Mouse (Mus musculus): ENCODE data around the gene Gfod1.

The Gfod1 gene

DNA sequence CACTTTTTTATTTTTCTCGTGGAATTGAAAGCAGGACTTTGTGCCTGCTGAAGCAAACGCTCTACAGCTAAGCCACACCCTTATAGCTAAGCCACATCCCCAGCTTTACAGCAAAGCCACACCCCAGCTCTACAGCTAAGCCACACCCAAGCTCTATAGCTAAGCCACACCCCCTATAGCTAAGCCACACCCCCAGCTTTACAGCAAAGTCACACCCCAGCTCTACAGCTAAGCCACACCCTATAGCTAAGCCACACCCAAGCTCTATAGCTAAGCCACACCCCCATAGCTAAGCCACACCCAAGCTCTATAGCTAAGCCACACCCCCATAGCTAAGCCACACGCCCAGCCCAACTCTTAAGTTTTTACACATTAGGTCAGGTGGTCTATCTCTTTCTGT lies 42.7 kb downstream of the Gfod1 start:
- DNase-seq: no peak

DNA sequence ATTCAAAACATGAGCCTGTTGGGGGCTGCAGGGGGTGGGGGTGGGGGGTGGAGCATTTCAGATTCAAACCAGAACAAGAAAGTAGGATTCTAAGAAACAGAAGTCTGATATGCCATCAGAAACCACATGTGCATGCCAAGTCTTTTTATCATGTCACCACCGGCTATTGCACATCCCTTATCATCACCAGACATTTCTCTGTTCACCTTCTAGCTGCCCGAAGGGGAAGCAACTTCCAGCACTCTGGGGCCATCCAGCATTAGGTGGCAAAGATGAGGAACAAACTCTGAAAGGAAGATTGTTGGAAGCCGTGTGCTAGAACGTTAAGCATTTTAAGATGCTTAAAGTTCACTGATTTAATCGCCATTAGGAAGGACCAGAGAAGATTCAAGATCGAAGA lies 43.2 kb downstream of the Gfod1 start:
- no peak for DNase-seq

DNA sequence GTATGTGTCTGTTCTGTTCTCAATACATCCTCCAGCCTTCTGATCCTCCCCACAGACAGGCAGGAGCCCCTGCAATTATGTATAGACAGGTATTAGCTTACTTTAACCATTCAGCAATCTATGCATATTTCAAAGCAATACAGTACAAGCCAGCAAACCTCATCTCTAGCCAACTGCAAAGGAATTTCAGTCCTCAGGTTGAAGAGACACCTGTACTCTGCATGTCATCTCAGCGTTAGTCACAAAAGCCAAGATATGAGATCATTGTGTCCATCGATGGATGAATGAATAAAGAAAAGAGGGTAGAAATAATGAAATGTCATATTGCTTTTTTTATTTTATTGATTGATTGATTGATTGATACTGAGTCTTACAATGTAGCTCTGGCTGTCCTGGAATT lies 47.5 kb downstream of the Gfod1 start:
- DNase-seq: no peak

DNA sequence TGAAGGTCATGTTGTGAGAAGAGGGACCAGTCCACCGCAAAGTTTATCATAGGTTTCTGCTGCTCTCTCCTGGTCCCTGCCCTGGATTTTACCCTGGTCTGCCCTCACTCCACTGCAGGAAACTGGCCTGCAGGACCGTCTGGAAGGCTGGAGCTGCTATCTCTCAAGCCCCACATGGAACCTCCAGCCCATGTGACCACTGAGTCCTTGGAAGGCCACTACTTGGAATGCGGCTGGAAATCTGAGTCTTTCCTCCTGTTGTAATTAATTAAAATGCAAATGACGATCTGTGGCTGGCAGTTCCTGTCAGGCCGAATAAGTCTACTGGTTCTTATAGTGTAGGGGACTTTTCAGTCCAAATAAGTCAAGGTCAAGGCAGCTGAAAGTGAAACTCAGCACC lies 50.4 kb downstream of the Gfod1 start:
- DNase-seq: peak; percentile 64

DNA sequence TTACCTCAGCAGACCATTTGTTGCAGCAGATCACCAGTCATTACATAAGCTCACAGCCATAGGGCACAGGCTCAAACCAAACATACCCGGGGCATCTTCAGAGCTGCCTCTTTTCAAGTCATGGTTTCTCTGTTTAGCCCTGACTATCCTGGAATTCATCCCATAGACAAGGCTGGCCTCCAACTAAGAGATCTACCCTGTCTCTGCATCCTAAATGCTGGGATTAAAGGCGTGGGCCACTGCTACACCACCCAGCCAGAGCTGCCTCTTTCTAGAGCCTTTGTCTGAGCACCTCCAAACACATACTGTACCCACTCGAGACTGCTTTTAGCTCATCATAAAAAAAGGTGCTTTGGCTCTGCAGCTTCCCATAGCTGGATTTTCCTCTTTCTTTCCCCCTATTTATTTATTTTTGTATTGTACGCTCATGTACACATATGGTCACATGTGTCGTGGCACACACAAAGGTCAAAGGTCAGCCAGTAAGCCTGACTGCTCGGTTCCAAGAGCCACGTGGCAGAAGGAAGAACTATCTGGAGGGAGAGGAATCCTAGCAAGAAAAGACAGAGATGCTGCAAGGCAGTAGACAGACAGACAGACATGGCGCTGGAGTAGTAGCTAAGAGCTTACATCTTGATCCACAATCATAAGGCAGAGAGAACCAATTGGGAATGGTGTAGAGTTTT lies 51.7 kb downstream of the Gfod1 start:
- no peak for DNase-seq

DNA sequence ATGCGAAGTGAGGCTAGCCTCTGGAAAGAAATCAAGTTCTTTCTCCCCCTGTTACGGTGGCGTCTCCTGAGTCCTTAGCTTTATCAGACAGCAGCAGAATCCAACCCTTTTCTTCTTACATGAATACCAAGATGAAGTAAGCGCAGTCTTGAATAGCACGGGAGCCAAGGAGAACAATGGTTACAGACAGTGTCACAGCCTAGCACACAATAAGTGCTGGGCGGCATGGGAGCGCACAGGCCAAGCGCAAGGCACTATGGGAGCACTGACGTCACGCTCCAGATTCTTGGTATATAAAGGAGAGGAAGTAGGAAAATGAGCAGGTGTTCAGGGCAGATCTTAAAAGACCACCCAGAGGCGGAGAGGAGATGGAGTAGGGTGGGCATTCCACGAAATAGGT lies 52.6 kb downstream of the Gfod1 start:
- no peak for DNase-seq

DNA sequence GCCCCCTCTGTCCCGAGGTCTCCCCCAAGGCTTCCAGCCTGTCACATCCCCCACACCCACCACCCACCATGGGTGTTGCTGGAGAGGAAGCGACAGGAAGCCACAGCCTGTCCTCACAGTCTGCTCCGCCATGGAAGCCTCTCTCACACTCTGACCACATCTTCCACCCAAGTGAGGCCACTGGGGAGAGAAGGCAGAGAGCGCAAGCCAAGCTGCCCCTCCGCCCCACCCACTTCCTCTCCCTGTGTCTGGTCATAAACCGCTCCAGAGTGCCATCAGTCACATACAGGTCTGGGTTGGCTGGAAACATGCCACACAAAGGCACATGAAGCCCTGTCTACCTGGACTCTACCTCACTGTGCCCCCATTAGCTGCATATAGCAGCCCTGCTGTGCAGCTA lies 53.3 kb downstream of the Gfod1 start:
- no peak for DNase-seq

DNA sequence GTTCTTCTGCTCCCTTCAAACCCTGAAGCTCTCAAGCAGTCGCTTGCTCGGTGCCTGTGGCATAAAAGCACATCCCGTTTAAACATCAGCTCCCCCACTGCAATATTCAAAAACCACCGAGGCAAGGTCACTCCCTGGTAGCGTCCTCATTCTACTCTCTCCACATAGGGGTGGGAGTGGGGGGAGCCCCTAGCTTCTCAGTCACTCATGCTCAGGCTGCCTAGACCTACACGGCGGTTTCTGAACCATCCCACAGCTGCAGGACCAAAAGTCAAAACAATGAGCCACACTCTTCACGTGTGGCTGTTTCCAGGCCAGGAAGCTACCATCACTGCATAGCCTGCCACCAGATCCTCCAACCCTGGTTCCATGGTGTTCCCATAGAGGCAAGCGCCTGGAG lies 53.9 kb downstream of the Gfod1 start:
- no peak for DNase-seq

DNA sequence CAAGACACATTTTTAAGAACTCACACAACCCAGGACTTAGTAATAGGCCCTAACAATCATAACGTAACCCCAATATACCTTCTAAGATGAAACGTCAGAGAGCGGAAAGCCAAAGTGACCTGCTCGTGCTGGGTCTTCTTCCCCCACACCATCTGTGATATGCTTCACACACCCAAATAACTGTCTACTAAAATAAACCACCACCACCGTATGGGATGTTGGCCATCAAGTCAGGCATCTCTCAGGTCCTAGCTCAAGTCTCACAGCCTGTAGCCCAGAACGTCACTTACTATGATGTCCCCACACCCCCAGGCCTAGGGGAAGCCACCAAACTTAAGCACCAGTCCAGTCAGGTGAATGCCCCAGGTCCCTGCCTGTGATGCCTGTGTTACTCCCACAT lies 55.6 kb downstream of the Gfod1 start:
- DNase-seq: no peak

DNA sequence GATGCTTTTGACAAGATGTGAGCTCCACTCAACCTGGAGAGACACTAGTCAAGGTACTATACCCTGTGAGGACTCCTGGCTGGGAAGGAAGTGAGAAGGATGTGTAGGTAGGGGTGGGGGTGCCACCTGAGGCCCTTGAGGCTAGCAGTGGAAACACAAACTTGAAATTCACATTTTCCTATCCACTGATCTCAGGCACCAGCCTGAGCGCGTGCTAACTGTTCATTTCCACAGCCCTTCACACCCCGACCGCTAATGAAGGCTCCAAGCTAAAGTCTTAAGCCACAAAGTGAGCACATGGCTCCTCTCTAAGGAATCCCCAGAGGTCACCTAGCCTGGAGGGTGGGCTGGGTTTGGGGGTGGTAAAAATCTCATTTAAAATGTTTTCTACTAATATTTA lies 57.1 kb downstream of the Gfod1 start:
- no peak for DNase-seq

DNA sequence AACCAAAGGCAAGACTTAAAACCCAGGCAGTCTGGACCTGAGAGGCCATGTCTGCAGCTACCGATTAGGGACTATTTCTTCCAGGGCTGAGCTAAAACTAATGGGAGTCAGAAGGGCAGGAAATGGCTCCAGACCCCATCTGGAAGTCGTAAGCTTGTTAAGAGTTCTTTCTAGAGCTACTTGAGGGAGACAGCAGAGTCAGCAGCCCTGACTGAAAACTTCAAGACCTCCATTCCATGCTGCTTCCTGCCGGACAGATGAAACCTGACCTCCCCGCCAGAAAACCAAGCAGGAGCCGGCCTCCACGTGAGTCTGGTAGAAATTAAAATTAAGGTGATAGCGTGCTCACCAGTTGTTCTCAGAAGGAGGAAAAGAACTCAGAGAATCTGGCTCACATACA lies 60.2 kb downstream of the Gfod1 start:
- peak; percentile 29 for DNase-seq

DNA sequence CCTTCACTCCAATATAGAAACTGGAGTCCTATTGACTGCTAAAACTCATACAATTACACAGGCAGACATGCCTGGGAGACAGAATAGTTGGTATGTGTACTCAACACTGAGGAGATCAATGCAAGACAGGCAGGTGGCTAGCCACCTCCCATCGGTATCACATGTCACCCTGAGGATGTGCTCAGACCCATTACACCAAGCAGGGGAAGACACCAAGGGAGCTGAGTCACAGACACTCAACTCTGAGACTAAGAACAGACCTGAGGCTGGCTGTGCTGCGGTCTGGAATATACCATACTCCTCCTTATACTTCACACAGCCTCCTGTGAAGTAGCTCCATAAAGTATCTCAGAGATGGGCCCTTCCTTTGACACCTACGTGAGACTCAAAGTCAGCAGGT lies 60.7 kb downstream of the Gfod1 start:
- no peak for DNase-seq

DNA sequence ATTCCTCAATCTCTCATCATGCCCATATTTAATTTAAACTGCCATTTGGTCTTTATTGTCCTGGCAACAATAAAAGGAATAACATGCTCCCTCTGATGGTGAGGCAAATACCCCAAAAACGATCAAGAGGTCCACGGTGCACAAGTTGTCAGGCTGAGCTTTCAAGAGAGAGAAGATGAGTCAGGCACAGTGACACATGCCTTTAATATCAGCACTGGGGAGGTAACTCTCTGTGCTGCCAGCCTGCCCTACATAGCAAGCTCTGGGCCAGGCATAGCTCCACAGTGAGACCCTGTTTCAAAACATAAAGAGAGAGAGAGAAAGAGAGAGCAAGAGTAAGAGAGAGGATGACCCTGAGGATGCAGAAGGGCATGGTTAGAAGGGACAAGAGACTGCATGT lies 62.2 kb downstream of the Gfod1 start:
- no peak for DNase-seq

DNA sequence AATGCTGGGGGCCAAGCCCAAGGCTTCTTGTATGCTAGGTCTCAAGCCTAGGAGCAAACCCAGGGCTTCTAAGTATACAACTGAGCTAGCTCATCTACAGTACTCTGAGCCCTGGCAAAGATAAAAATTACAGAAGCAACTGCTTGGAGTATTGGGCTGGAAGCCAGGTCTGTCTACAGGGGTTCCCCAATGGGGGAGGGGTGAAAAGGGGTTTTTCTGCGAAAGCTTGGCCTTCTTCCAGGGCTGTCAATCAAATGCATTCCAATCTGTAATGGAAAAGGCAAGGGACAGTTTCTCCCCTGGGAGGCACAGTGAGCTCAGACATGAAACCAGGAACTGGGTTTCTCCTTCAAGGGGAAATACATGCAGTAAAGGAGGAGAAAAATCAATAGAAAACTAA lies 62.9 kb downstream of the Gfod1 start:
- peak; percentile 47 for DNase-seq

DNA sequence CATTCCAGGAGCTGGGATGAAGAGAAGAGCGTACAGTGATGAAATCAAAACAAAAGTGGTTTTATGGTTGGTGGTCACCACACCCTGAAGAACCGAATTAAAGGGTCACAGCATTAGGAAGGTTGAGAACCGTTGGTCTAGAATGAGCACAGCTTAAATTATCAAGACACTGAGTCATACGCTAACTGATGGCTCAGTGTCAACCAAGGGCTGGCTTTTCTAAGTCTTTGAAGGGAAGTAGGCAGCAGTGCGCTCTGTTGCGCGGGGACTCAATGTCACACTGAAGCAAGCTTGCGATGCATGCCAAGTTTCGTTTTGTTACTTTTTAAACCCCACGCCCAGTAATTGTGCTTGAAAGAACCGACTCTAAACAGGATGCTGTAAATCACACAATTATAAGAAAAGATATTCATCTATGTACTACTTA lies 64.2 kb downstream of the Gfod1 start:
- DNase-seq: peak; percentile 76

DNA sequence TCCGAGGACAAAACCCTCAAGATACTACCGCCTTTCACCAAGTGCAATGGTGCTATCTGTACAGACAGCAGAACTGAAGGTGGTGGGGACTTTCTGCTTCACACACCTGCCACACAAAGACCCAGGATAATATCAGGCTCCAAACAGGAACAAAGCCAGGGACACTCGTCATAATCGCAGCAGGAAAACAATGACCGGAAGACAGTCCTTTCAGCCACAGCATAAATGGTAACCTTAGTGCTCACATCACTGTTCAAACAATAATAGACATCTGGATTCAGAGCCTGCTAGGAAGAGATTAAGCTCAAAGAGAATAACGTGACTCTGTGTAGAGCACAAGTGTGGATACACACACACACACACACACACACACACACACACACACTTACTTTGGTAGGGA lies 67.3 kb downstream of the Gfod1 start:
- peak; percentile 72 for DNase-seq

DNA sequence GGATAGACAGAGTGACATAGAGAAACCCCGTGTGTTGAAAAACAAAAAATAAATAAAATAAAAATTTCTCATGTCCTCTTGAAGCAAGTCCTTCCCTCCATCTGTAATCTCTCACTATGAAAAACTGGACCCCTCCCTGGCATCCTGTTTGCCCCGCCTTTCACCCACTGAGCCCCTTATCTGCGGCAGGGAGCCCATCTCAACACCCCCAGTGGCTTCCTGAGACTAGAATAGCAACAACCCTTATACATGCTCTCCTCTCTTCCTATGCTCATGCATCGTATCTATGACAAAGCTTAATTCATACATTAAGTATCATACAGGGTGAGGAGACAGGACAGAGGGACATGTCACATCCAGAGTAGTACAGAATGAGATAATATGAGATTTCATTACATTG lies 68.0 kb downstream of the Gfod1 start:
- DNase-seq: no peak

DNA sequence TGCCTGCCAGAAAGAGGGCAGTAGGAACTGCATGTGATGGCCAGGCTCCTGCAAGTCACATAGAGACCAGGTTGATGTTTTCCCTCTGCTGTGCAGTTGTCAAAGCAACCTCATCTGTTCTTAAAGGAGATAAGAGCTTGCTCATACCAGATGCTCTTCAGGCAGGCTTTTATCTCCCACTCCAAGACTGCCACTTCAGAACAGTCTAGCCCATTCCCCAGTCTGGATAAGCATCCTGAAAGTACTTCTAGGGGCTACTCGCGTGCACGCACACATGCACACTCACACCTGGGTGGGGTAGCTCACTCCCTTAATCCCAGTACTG lies 68.4 kb downstream of the Gfod1 start:
- DNase-seq: no peak

DNA sequence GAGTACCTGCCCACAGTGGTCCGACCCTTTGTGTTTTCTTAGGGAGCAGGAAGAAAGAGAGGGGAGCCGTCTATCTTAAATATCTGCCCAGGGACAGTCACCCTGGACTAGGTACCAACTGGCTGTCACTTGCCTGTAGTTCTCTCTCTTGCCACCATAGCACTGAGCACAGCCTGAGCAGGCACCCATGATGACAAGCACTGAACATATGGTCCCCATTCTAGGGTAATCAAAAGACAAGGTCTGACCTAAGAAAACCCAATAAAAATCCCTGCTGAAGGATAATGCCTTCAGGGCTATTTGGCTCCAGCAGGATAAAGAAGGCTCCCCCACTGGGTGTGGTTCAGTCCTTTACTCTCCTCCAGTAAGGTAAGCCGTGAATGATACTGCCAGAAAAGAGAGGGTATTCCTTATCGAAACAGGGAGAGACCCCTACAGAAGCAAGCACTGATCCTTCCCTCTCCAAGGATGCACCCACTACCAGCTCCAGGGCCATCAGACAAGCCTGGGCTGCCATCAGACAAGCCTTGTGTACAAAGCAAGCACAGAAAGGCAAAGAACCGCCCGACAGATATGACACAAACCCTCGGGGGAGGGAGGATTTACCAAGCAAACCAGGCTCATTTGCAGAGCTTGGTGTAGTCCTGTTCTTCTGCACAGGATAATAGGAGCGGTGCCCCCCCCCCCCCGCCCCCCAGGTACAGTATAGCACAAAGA lies 68.9 kb downstream of the Gfod1 start:
- no peak for DNase-seq

DNA sequence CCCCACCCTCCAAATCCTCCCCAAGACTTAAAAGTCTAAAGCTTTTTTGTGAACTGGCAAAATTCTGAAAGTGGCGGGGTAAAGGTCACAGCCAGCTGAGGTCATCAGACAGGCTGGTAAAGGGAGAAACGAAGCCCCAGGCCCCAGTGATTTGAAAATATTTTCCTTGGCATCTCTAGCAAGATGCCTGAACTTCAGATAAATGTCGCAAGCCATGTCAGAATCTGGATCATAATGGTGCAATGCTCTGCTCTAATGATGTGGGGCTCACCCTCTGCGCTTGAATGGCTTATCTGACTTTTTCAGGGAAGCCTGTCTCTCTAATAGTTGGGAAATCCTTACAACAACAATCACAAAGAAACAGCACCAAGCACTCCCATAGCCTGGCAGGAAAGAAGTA lies 70.6 kb downstream of the Gfod1 start:
- DNase-seq: no peak

DNA sequence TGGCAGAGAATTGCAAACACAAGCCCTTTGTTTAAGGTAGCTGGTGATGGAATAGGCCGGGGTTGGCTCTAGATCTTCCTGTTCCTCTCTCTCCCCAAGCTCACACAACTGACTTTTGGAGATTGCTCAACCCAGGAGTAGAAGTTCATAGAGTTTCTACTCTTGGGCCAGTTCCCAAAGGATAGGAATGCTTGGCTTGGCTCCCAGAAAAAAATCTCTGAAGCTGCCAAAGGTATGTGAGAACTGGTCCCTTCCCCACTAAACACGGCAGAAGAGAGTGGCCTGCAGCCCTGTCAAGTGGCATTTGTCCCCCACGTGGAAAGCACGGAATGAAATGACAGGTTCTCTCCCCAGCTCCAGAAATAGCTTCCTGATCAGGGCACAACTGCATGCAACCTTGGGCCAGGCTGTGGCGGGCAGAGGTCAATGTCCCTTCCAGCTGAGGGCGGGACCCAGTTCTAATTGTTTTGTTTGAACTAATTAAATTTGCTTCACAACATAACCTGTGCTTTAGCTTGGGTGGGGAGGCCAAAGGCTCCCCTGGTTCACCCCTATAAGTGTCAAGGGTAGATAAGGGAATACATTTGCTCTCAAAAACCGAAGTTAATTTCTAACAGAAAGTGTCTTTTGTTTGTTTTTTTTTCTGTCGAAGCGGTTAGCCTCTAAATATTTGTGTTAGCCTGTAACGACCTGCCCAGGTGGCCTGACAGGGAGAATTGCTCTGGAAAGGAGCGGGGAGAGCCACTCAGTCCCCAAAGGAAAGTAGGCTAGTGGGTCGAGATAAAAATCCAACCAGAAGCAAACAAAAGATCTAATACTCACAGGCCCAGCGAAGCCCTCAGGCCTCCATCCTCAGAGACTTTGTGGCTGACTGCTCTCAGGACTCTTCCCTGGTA lies 71.8 kb downstream of the Gfod1 start:
- DNase-seq: peak; percentile 90

DNA sequence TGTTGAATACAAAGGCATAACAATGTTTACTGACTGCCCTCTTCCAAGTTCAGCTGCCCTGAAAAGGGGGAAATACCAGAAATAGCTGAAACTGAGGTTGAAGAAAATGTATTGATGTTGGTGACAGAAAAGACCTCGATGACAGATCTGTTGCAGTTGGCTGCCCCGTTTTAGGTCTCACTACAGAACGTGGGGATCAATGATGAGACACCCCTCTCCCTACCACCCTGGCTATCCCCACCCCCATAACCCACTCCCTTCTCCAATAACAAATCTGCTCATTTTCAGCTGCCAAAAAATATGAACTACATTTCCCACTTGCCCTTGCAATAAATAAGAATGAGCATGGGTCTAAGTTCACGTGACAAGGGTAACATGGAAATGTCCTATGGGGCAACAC lies 73.1 kb downstream of the Gfod1 start:
- DNase-seq: no peak

DNA sequence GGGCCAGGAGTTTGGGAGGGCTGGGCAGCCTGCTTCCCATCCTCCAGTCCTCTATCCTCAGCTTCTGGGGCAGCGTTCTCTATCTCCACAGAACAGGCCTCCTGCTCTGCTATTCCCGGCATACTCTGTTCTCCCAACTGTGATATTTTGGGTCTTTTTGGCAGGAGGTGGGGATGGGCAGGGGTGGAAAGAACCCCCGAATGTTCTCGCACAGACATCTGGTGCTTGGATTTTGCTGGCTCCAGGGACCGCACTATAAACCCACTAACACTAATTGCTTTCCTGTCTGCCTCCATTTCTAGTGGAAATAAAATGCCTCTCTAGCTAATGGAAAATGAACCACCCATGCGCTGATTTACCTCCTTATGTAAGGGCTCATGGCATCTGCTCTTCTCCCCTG lies 73.7 kb downstream of the Gfod1 start:
- no peak for DNase-seq

DNA sequence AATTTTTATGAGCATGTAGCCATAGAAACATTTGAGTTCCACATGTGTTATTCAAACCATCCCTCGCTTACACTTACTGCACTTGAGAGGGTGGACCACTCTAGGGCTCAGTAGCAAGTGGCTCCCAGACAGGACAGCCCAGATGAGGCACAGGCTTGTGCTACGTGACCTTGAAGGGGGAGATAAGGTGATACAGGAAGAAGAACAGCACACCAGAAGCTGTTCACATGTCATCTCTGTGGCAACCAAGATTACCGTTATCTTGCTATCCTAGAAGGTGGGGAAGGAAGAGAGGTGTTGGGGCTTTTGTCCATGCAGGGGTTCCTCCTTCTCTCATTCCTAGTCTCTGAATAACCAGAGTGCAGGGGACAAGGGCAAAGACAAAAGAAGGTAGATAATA lies 74.2 kb downstream of the Gfod1 start:
- DNase-seq: no peak

All from kidney, postnatal 14 days (tissue).